Comparison of ENCODE assay signal across 12 mouse cellular contexts in genomic region chr9:58657735-58658512, GRCm38 (mm10).
A peak's percentile ranks its signal among the peaks of the same experiment; 100 is the strongest.
DNase-seq lines count a peak whose midpoint lies in the region; ATAC-seq and TF ChIP-seq lines count a peak whose summit lies in the region.
"Had no signal": no experiment of that assay in that cellular context is flagged by ENCODE, and none has a peak within 500 bp of the region (broad histone marks: within the 10 kb centered on the region; RNA-seq: fewer than 3 reads in every experiment).

No protein-coding gene starts in this region.

- no peak for DNase-seq in heart, postnatal 0 days (ENCODE audit: low spot score)
- DNase-seq in heart, postnatal 14 days: no peak
- DNase-seq in MEL-GATA-1-ER (ENCODE audit: extremely low read depth, low read depth): peak; percentile 94
- DNase-seq in layer of hippocampus, adult 2 months (ENCODE audit: low spot score in 2 of 2): no peak
- DNase-seq in kidney, adult 2 months: no peak

- 55% methylated on average over 5 of the region's 5 CpGs for WGBS in heart, postnatal 0 days
- 92% methylated on average over 5 of the region's 5 CpGs for WGBS in hindbrain, embryonic 13.5 days
- 71% methylated on average over 5 of the region's 5 CpGs for WGBS in kidney, adult 2 months

- peaks cover 14% of the 10 kb centered on the region; the same call in 1 of the 2 replicates for H3K4me1 ChIP-seq in heart, postnatal 0 days (ENCODE audit: control insufficient read depth, insufficient read depth)
- H3K4me1 ChIP-seq in hindbrain, embryonic 13.5 days (replicated peaks): no peaks in the 10 kb centered on the region
- H3K4me1 ChIP-seq in kidney, adult 2 months (ENCODE audit: control insufficient read depth, insufficient read depth, low read length): peaks cover 11% of the 10 kb centered on the region
- H3K4me1 ChIP-seq: hindbrain, embryonic 10.5 days had no signal

- no peak overlapping the region for H3K4me3 ChIP-seq in heart, postnatal 0 days (ENCODE audit: low read depth, low read length)
- no peak overlapping the region for H3K4me3 ChIP-seq in layer of hippocampus, adult 2 months
- H3K4me3 ChIP-seq in hindbrain, embryonic 13.5 days: no peak overlapping the region
- no peak overlapping the region for H3K4me3 ChIP-seq in kidney, adult 2 months (ENCODE audit: insufficient read depth, low read depth, low read length)
- H3K4me3 ChIP-seq: hindbrain, embryonic 10.5 days; left cerebral cortex, adult 2 months had no signal

- H3K27me3 ChIP-seq in heart, postnatal 0 days (ENCODE audit: control insufficient read depth, insufficient read depth, low read length): no peaks in the 10 kb centered on the region
- no peaks in the 10 kb centered on the region for H3K27me3 ChIP-seq in hindbrain, embryonic 13.5 days
- H3K27me3 ChIP-seq in kidney, adult 2 months (replicated peaks; ENCODE audit: control insufficient read depth, insufficient read depth, low read length): no peaks in the 10 kb centered on the region

- H3K9me3 ChIP-seq in heart, postnatal 0 days (replicated peaks; ENCODE audit: control insufficient read depth, low read length): no peaks in the 10 kb centered on the region
- H3K9me3 ChIP-seq in hindbrain, embryonic 13.5 days: no peaks in the 10 kb centered on the region
- H3K9me3 ChIP-seq: hindbrain, embryonic 10.5 days had no signal

- H3K9ac ChIP-seq in heart, postnatal 0 days (replicated peaks; ENCODE audit: low read depth, low read length): no peak overlapping the region
- H3K9ac ChIP-seq in hindbrain, embryonic 13.5 days: no peak overlapping the region

- no peak for TF ChIP-seq POLR2A in kidney, adult 2 months (IDR thresholded peaks at IDR 0.05; ENCODE audit: low read depth, low read length)

- H3K27ac ChIP-seq in heart, postnatal 0 days (ENCODE audit: low read depth): peak overlapping the region; percentile 41; the same call in 1 of the 2 replicates
- H3K27ac ChIP-seq in layer of hippocampus, adult 2 months: no peak overlapping the region
- H3K27ac ChIP-seq in hindbrain, embryonic 13.5 days: no peak overlapping the region
- no peak overlapping the region for H3K27ac ChIP-seq in kidney, adult 2 months (ENCODE audit: insufficient read depth, low read depth, low read length)
- H3K27ac ChIP-seq: hindbrain, embryonic 10.5 days; kidney, postnatal 0 days; left cerebral cortex, adult 2 months had no signal

- intact Hi-C loops in heart, postnatal 14 days (cut with DNase I): no loop called here

- peaks cover 34% of the 10 kb centered on the region for H3K36me3 ChIP-seq in heart, postnatal 0 days (replicated peaks; ENCODE audit: control insufficient read depth, insufficient read depth, low read length)
- H3K36me3 ChIP-seq in hindbrain, embryonic 13.5 days: peaks cover 29% of the 10 kb centered on the region
- no peaks in the 10 kb centered on the region for H3K36me3 ChIP-seq in kidney, adult 2 months (ENCODE audit: control insufficient read depth, insufficient read depth, low read length)

- TF ChIP-seq EP300 in heart, postnatal 0 days (IDR thresholded peaks at IDR 0.05; ENCODE audit: low read depth): no peak

- no peak for TF ChIP-seq CTCF in heart, postnatal 0 days (IDR thresholded peaks at IDR 0.05; ENCODE audit: low read depth)
- no peak for TF ChIP-seq CTCF in layer of hippocampus, adult 2 months (conservative IDR thresholded peaks at IDR 0.05)
- TF ChIP-seq CTCF in kidney, adult 2 months (conservative IDR thresholded peaks at IDR 0.05; ENCODE audit: insufficient read depth, insufficient read length, low read depth, low read length): no peak

- ATAC-seq in heart, postnatal 0 days (ENCODE audit: insufficient read depth, low read depth): no peak
- ATAC-seq in erythroid progenitor cell, adult 5-6 weeks (replicated peaks; ENCODE audit: low FRiP score, poor library complexity, severe bottlenecking): peak; percentile 76
- ATAC-seq in megakaryocyte, adult 5-6 weeks (ENCODE audit: poor library complexity, severe bottlenecking): peak; percentile 47
- no peak for ATAC-seq in hindbrain, embryonic 13.5 days (ENCODE audit: low FRiP score)
- ATAC-seq: activated CD4-positive, CD25-positive, alpha-beta regulatory T cell, adult 4 months had no signal

- no peak overlapping the region for H3K4me2 ChIP-seq in heart, postnatal 0 days (ENCODE audit: low read depth, low read length)
- H3K4me2 ChIP-seq in hindbrain, embryonic 13.5 days: no peak overlapping the region

Comparison
In these comparisons a context has a peak if more than half of its experiments do, and no peak if none do; other contexts are left out.
1. ATAC-seq: peak in erythroid progenitor cell, adult 5-6 weeks (single experiment) and megakaryocyte, adult 5-6 weeks (single experiment); none in heart, postnatal 0 days (single experiment) and hindbrain, embryonic 13.5 days (single experiment).